Mouse (Mus musculus) forebrain, embryonic 15.5 days (tissue): ENCODE measurements around the gene Olfr648. TPM values are rescaled to one million over a fixed set of nuclear protein-coding genes. Genes with fewer than 3 reads are reported as not detected.

Source experiments
- ATAC-seq: fragments of 200-750 bp; cut with Nextera tagmentation; replicated peaks from 2 replicates; pipeline ENCODE4 v1.8.0; 2017; ENCODE audit warnings: mild to moderate bottlenecking, moderate TSS enrichment, moderate library complexity
- H3K27ac ChIP-seq: fragments of 300-500 bp; sonication (generic); replicated peaks from 2 replicates; pipeline ENCODE4 v1.5.1; 2015; ENCODE audit warnings: mild to moderate bottlenecking, inconsistent platforms
- H3K27me3 ChIP-seq: fragments of 300-500 bp; sonication (generic); 2 replicates; pipeline ENCODE4 v1.6.1; 2015; ENCODE audit warnings: inconsistent platforms
- H3K36me3 ChIP-seq: fragments of 300-500 bp; sonication (generic); 2 replicates; pipeline ENCODE4 v1.6.1; 2015; ENCODE audit warnings: mild to moderate bottlenecking, inconsistent platforms
- H3K4me1 ChIP-seq: fragments of 300-500 bp; sonication (generic); 2 replicates; pipeline ENCODE4 v1.6.1; 2015; ENCODE audit warnings: inconsistent platforms
- H3K4me2 ChIP-seq: fragments of 300-500 bp; sonication (generic); replicated peaks from 2 replicates; pipeline ENCODE4 v1.6.1; 2015; ENCODE audit warnings: mild to moderate bottlenecking, inconsistent platforms
- H3K4me3 ChIP-seq: fragments of 300-500 bp; sonication (generic); 2 replicates; pipeline ENCODE4 v1.5.1; 2015; ENCODE audit warnings: mild to moderate bottlenecking, inconsistent platforms
- H3K9ac ChIP-seq: fragments of 300-500 bp; sonication (generic); replicated peaks from 2 replicates; pipeline ENCODE4 v1.6.1; 2015; ENCODE audit warnings: mild to moderate bottlenecking, inconsistent platforms
- H3K9me3 ChIP-seq: fragments of 300-500 bp; sonication (generic); 2 replicates; pipeline ENCODE4 v1.6.1; 2016; ENCODE audit warnings: inconsistent platforms
- WGBS: fragments of 180-500 bp; shearing (Covaris S2); methylation state at CpG from one replicate; pipeline ENCODE4 v1.1.7; 2015; ENCODE audit warnings: mixed read lengths; 5-methylcytosine and 5-hydroxymethylcytosine counted together
- polyA plus RNA-seq: library from polyadenylated mRNA; unstranded; fragments of >200 nt; fragmentation: Nextera tagmentation; extraction: Ambion mirVana; gene quantifications from 2 replicates; pipeline ENCODE4 v1.2.1, GENCODE M21; 2015

Olfr648 gene
- polyA plus RNA-seq, 1 experiment from 2014 or later: 0.33 TPM

DNA sequence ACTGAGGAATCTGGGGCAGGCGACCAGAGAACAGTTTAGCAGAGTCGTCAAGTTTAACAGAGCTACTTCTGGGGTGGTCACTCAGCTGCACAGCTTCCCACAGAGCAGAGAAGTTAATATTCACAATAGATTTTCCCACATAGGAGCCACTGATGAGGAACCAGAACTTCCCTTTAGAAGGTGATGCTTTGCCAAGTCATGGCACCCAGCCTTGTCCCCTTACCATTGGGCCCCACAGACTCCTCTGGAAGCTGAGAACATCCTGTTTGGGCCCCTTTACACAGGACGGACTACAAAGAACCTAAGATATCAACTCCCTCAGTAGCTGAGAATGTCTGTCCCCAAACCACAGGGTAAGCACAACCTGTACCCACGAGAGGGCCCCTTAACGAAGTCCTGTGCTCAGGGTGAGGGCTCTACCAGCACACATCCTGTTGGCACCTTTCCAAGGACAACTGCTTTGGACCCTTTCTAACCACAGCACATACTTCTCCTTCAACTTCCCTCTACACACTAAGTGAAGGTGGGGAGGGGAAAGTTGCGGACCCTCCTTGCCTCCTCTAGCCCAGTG is 13.5 kb downstream of the Olfr648 start:
- Histone ChIP-seq H3K27me3 (no peaks in the 10 kb centered on the region), H3K4me2 (no peak overlapping the region), H3K4me3 (no peak overlapping the region), H3K9me3 (no peaks in the 10 kb centered on the region), H3K36me3 (no peaks in the 10 kb centered on the region), H3K27ac (no peak overlapping the region), H3K4me1 (no peaks in the 10 kb centered on the region), H3K9ac (no peak overlapping the region)
- ATAC-seq: no peak
- WGBS: 72% methylated on average over 6 of the region's 6 CpGs

DNA sequence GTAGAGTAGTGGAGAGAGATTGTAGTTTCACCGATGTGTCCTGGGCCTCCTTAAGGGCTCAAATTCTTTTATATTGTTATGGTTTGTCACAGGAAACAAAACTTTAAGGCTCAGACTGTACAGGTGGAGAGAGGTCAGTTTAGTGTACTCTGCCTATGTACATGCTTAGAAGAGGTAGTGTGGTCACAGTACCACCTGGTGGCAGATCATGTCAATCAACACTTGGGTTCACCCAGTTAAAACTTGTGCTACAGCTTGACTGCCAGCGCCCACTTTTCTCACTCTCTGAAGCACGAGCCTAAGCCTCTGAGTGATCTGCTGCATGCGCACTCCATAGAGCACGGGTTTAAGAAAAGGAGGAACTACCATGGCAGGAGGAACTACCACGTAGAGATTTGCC is 16.1 kb downstream of the Olfr648 start:
- Histone ChIP-seq H3K27ac (no peak overlapping the region), H3K9ac (no peak overlapping the region), H3K27me3 (no peaks in the 10 kb centered on the region), H3K9me3 (no peaks in the 10 kb centered on the region), H3K4me1 (no peaks in the 10 kb centered on the region), H3K36me3 (no peaks in the 10 kb centered on the region), H3K4me2 (no peak overlapping the region), H3K4me3 (no peak overlapping the region)
- WGBS: 83% methylated on average over 6 of the region's 6 CpGs
- ATAC-seq: no peak

DNA sequence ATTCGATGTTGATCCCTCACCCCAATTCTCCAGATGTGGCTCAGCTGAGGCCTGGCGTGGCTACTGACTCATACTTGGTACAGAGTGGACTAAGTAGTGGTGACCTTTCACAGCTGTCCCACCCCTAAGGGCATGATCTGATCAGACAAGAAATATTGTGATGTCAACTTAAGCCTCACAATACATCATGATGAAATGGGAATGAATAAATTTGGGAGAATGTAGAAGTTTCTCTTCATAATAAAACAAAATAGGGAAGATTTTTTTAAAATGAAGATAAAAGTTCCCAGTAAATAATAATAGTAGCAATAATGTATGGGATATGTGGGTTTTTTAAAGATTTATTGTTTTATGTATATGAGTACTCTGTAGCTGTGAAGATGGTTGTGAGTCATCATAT is 32.7 kb downstream of the Olfr648 start, which contains the start of gene Ubqlnl:
Ubqlnl (minus strand) TSS at position 101 of the 400 bp plus-strand sequence.
- H3K4me1 ChIP-seq: no peaks in the 10 kb centered on the region
- no peaks in the 10 kb centered on the region for H3K36me3 ChIP-seq
- ATAC-seq: no peak
- H3K4me3 ChIP-seq: no peak within 1 kb of the TSS
- H3K9ac ChIP-seq: no peak within 1 kb of the TSS
- H3K9me3 ChIP-seq: no peaks in the 10 kb centered on the region
- no peak within 1 kb of the TSS for H3K27ac ChIP-seq
- H3K27me3 ChIP-seq: no peaks in the 10 kb centered on the region
- WGBS: 88% methylated on average over 2 of the region's 2 CpGs
- no peak within 1 kb of the TSS for H3K4me2 ChIP-seq

DNA sequence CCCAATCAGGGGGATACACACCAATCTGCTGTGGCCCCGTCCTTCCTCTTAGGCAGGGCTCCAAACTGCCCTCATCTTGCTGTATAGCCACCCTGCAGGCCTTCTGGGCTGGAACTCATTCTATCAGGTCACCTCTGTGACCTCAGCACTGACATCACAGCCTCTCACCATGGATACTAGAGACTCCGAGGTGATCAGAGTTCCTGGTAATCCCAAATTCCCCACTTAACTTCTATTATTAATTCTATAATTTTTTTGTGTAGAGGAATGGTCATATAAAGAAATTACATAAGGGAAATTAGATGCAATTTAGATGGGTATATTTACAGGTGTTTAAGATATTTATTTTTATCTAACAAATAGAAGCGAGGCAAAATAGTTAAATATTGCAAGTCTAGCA is 40.0 kb downstream of the Olfr648 start, which contains the start of gene Ubqln3:
Ubqln3 (minus strand) TSS at position 101 of the 400 bp plus-strand sequence.
- H3K4me3 ChIP-seq: no peak within 1 kb of the TSS
- H3K27ac ChIP-seq: no peak within 1 kb of the TSS
- H3K27me3 ChIP-seq: no peaks in the 10 kb centered on the region
- ATAC-seq: no peak
- no peak within 1 kb of the TSS for H3K9ac ChIP-seq
- no peaks in the 10 kb centered on the region for H3K9me3 ChIP-seq
- WGBS: 80% methylated on average over 3 of the region's 3 CpGs
- no peaks in the 10 kb centered on the region for H3K4me1 ChIP-seq
- no peak within 1 kb of the TSS for H3K4me2 ChIP-seq
- no peaks in the 10 kb centered on the region for H3K36me3 ChIP-seq

DNA sequence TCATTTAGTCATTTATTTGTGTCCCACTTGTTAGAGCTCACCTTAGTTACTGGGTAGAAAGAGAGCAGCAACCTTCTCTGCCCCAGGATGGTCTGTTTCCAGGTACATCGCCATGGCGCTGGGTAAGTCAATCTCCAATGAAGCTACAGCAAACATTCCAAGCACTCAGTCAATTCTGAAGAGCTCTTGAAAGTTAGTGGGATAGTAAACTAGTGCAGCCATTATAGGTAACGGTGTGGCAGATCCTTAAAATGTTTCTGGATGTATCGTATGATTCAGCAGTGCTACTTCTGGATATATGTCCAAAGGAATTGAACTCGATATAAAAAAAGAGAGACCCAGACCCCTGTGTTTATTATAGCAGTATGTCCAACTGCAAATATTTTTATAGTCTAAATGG is 45.9 kb downstream of the Olfr648 start, which contains the start of gene Olfr643:
Olfr643 (minus strand) TSS at position 101 of the 400 bp plus-strand sequence.
- no peak within 1 kb of the TSS for H3K27ac ChIP-seq
- ATAC-seq: no peak
- H3K9me3 ChIP-seq: no peaks in the 10 kb centered on the region
- no peaks in the 10 kb centered on the region for H3K4me1 ChIP-seq
- no peaks in the 10 kb centered on the region for H3K27me3 ChIP-seq
- H3K4me2 ChIP-seq: no peak within 1 kb of the TSS
- 85% methylated on average over 5 of the region's 5 CpGs for WGBS
- no peak within 1 kb of the TSS for H3K9ac ChIP-seq
- H3K36me3 ChIP-seq: no peaks in the 10 kb centered on the region
- no peak within 1 kb of the TSS for H3K4me3 ChIP-seq

DNA sequence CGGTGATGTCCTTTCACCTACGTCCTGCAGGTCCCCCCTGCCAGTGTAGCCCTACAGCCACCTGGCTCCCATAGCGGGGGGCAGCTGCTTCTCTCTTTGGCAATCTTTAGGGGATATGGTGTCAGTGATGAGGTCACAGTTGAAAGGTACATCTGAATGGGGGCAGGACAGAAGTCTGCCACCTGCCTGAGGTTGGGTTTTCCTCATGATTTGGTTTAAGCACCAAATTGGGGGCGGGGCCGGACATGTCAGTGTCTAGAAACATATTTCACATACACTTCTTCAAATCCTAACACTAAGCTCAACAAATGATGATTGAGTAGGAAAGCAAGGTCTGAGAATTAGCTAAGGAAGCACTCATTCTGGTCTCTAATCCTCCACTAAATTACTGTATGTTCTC is 53.5 kb downstream of the Olfr648 start, which contains the start of gene Ubqln5:
Ubqln5 (minus strand) TSS at position 101 of the 400 bp plus-strand sequence.
- H3K36me3 ChIP-seq: no peaks in the 10 kb centered on the region
- no peak for ATAC-seq
- no peak within 1 kb of the TSS for H3K4me2 ChIP-seq
- no peaks in the 10 kb centered on the region for H3K9me3 ChIP-seq
- no peaks in the 10 kb centered on the region for H3K4me1 ChIP-seq
- 95% methylated on average over 5 of the region's 5 CpGs for WGBS
- H3K27ac ChIP-seq: no peak within 1 kb of the TSS
- no peaks in the 10 kb centered on the region for H3K27me3 ChIP-seq
- no peak within 1 kb of the TSS for H3K4me3 ChIP-seq
- H3K9ac ChIP-seq: no peak within 1 kb of the TSS

Other genes starting within 250 kb of the Olfr648 start
- not detected in 2 replicates for gene Olfr632, start 249.0 kb downstream of the Olfr648 start, polyA plus RNA-seq
- gene Olfr633, start 239.0 kb downstream of the Olfr648 start, polyA plus RNA-seq: not detected in 2 replicates
- gene Olfr635, start 212.2 kb downstream of the Olfr648 start, polyA plus RNA-seq: not detected in 2 replicates
- gene Olfr638, start 184.6 kb downstream of the Olfr648 start, polyA plus RNA-seq: not detected in 2 replicates
- gene Olfr639, start 166.1 kb downstream of the Olfr648 start, polyA plus RNA-seq: not detected in 2 replicates
- gene Olfr640, start 157.8 kb downstream of the Olfr648 start, polyA plus RNA-seq: not detected in 2 replicates
- not detected in 2 replicates for gene Olfr641, start 147.9 kb downstream of the Olfr648 start, polyA plus RNA-seq
- not detected in 2 replicates for gene Olfr642, start 130.7 kb downstream of the Olfr648 start, polyA plus RNA-seq
- not detected in 2 replicates for gene 4930516K23Rik, start 121.9 kb downstream of the Olfr648 start, polyA plus RNA-seq
- not detected in 2 replicates for gene Olfr644, start 111.5 kb downstream of the Olfr648 start, polyA plus RNA-seq
- gene Olfr645, start 97.9 kb downstream of the Olfr648 start, polyA plus RNA-seq: not detected in 2 replicates
- not detected in 2 replicates for gene Olfr646, start 78.5 kb downstream of the Olfr648 start, polyA plus RNA-seq
- not detected in 2 replicates for gene Ubqln5, start 53.6 kb downstream of the Olfr648 start, polyA plus RNA-seq
- not detected in 2 replicates for gene Olfr643, start 46.0 kb downstream of the Olfr648 start, polyA plus RNA-seq
- not detected in 2 replicates for gene Ubqln3, start 40.1 kb downstream of the Olfr648 start, polyA plus RNA-seq
- not detected in 2 replicates for gene Ubqlnl, start 32.8 kb downstream of the Olfr648 start, polyA plus RNA-seq
- not detected in 2 replicates for gene Olfm5, start 18.6 kb downstream of the Olfr648 start, polyA plus RNA-seq
- gene Olfr649, start 12.6 kb upstream of the Olfr648 start, polyA plus RNA-seq: not detected in 2 replicates
- gene Trim6, start 35.4 kb upstream of the Olfr648 start, polyA plus RNA-seq: 0.24 and 0.34 TPM in 2 replicates
- gene Trim34a, start 61.1 kb upstream of the Olfr648 start, polyA plus RNA-seq: 0.46 and 0.62 TPM in 2 replicates
- 0.09 and 0.13 TPM in 2 replicates for gene Trim5, start 104.7 kb upstream of the Olfr648 start, polyA plus RNA-seq
- 1.2 and 2.0 TPM in 2 replicates for gene Trim12a, start 132.1 kb upstream of the Olfr648 start, polyA plus RNA-seq
- not detected in 2 replicates for gene Trim34b, start 146.1 kb upstream of the Olfr648 start, polyA plus RNA-seq
- 0.80 and 0.98 TPM in 2 replicates for gene Trim12c, start 170.0 kb upstream of the Olfr648 start, polyA plus RNA-seq
- not detected in 2 replicates for gene Trim30b, start 186.5 kb upstream of the Olfr648 start, polyA plus RNA-seq
- not detected in 2 replicates for gene Trim30c, start 217.4 kb upstream of the Olfr648 start, polyA plus RNA-seq